Mouse (Mus musculus) heart, postnatal 36 days (tissue): ENCODE results near the gene Slc35d1. TPM values are rescaled to one million over a fixed set of nuclear protein-coding genes. Genes with fewer than 3 reads are reported as not detected.

ENCODE experiments used
- DNase-seq, 2 experiments: peaks; one replicate each; pipeline ENCODE4 v3.0.0; 2021 to 2022
- intact Hi-C: fragments of 180-260 bp; cut with DNase I; formaldehyde crosslinking; loops from one replicate; pipeline ENCODE4 v1.15.1; 2025
- total RNA-seq, 2 experiments: library from RNA; stranded (reverse); gene quantifications; 2 replicates each; pipeline ENCODE4 v1.2.3; 2021

Slc35d1 gene
- total RNA-seq: 10 to 100 TPM in 1 of 2 experiments, 1 to 10 TPM in 1; 6.0 to 10.1 TPM

GRCm38 (mm10) chr4:103214925-103215820, at the start of gene Slc35d1:
Gene Slc35d1, minus strand, starts transcription at chr4:103215164.
- intact Hi-C loops: loop anchor here (2.0 to 10.0 kb wide), 4 partner anchors 98 to 720 kb away; partner anchors contain the start of genes Mier1, Oma1 and Wdr78
- peak; percentile 75 to 84 for DNase-seq

- intact Hi-C loops: no loop called here
- no peak for DNase-seq
Observed at GRCm38 (mm10) chr4:103263812-103264396, 48.9 kb upstream of the Slc35d1 start.

GRCm38 (mm10) chr4:103263378-103263777, 48.4 kb upstream of the Slc35d1 start:
- intact Hi-C loops: no loop called here
- no peak for DNase-seq

- no peak for DNase-seq
- intact Hi-C loops: no loop called here
Observed at GRCm38 (mm10) chr4:103258817-103259216, 43.9 kb upstream of the Slc35d1 start.

- intact Hi-C loops: no loop called here
- DNase-seq: no peak
Observed at GRCm38 (mm10) chr4:103253846-103254245, 38.9 kb upstream of the Slc35d1 start.

- intact Hi-C loops: no loop called here
- DNase-seq: no peak
Observed at GRCm38 (mm10) chr4:103249436-103250085, 34.6 kb upstream of the Slc35d1 start.

- no peak for DNase-seq
- intact Hi-C loops: no loop called here
Observed at GRCm38 (mm10) chr4:103247813-103248212, 32.8 kb upstream of the Slc35d1 start.

GRCm38 (mm10) chr4:103247249-103247648, 32.3 kb upstream of the Slc35d1 start:
- intact Hi-C loops: no loop called here
- DNase-seq: no peak

- no peak for DNase-seq
- intact Hi-C loops: no loop called here
Observed at GRCm38 (mm10) chr4:103232156-103232555, 17.2 kb upstream of the Slc35d1 start.

GRCm38 (mm10) chr4:103222854-103223253, 7.9 kb upstream of the Slc35d1 start:
- DNase-seq: no peak
- intact Hi-C loops: no loop called here

GRCm38 (mm10) chr4:103221789-103222188, 6.8 kb upstream of the Slc35d1 start:
- DNase-seq: no peak
- intact Hi-C loops: no loop called here

GRCm38 (mm10) chr4:103219011-103219410, 4.0 kb upstream of the Slc35d1 start:
- no peak for DNase-seq
- intact Hi-C loops: loop anchor here (10.0 kb wide), 2 partner anchors 126 to 724 kb away; no protein-coding TSS in a partner anchor

GRCm38 (mm10) chr4:103216046-103216445, 1.1 kb upstream of the Slc35d1 start:
- intact Hi-C loops: loop anchor here (10.0 kb wide), 2 partner anchors 129 to 721 kb away; no protein-coding TSS in a partner anchor

GRCm38 (mm10) chr4:103214498-103214924, 453 bp downstream of the Slc35d1 start:
- peak in 1 of 2 experiments; percentile 75 for DNase-seq
- intact Hi-C loops: loop anchor here (2.0 to 10.0 kb wide), 4 partner anchors 98 to 720 kb away; partner anchors contain the start of genes Mier1, Oma1 and Wdr78

More at GRCm38 (mm10) chr4:103216046-103216445, 1.1 kb upstream of the Slc35d1 start:
- DNase-seq: no peak

- peak in 1 of 2 experiments; percentile 11 for DNase-seq
- intact Hi-C loops: loop anchor here (2.0 to 10.0 kb wide), 4 partner anchors 99 to 719 kb away; partner anchors contain the start of genes Mier1, Oma1 and Wdr78
Observed at GRCm38 (mm10) chr4:103213859-103214497, 986 bp downstream of the Slc35d1 start.

- no peak for DNase-seq
- intact Hi-C loops: no loop called here
Observed at GRCm38 (mm10) chr4:103208553-103208952, 6.4 kb downstream of the Slc35d1 start.

GRCm38 (mm10) chr4:103203646-103204045, 11.3 kb downstream of the Slc35d1 start:
- intact Hi-C loops: no loop called here
- DNase-seq: no peak

- intact Hi-C loops: no loop called here
- no peak for DNase-seq
Observed at GRCm38 (mm10) chr4:103200046-103200445, 14.9 kb downstream of the Slc35d1 start.

GRCm38 (mm10) chr4:103199086-103199485, 15.9 kb downstream of the Slc35d1 start:
- intact Hi-C loops: no loop called here
- no peak for DNase-seq

- DNase-seq: no peak
- intact Hi-C loops: no loop called here
Observed at GRCm38 (mm10) chr4:103197401-103197800, 17.6 kb downstream of the Slc35d1 start.
